Mouse (Mus musculus): Measurements from ENCODE around the gene Tas1r3. TPM values are rescaled to one million over a fixed set of nuclear protein-coding genes. Genes with fewer than 3 reads are reported as not detected.

The Tas1r3 gene
- polyA plus RNA-seq (2012; rRNA removed): 1.0 and 1.8 TPM in 2 replicates

GRCm38 (mm10) chr4:155863001-155863400, at the start of gene Tas1r3:
Gene Tas1r3 (minus strand): TSS chr4:155863362.
- H3K27me3 ChIP-seq (ENCODE audit: control insufficient read depth, insufficient read depth, low read length): no peaks in the 10 kb centered on the region
- H3K4me3 ChIP-seq (ENCODE audit: low read depth, low read length): no peak within 1 kb of the TSS
- H3K36me3 ChIP-seq (ENCODE audit: control insufficient read depth, insufficient read depth, low read length): peaks cover 35% of the 10 kb centered on the region
- 74% methylated on average over 5 of the region's 5 CpGs for WGBS
- H3K4me1 ChIP-seq (ENCODE audit: control insufficient read depth, insufficient read depth, insufficient read length, low read length): no peaks in the 10 kb centered on the region
- TF ChIP-seq CTCF (IDR thresholded peaks at IDR 0.05; ENCODE audit: extremely low read depth, insufficient read length, insufficient replicate concordance, low read depth, low read length) (no peak), POLR2A (IDR thresholded peaks at IDR 0.05; ENCODE audit: low read depth, low read length) (no peak)
- no peak within 1 kb of the TSS for H3K27ac ChIP-seq (ENCODE audit: insufficient read depth, low read depth, low read length)

GRCm38 (mm10) chr4:155908751-155909150, 45.6 kb upstream of the Tas1r3 start:
- no peaks in the 10 kb centered on the region for H3K4me1 ChIP-seq (ENCODE audit: control insufficient read depth, insufficient read depth, insufficient read length, low read length)
- H3K36me3 ChIP-seq (ENCODE audit: control insufficient read depth, insufficient read depth, low read length): peaks cover 3% of the 10 kb centered on the region
- 76% methylated on average over 4 of the region's 4 CpGs for WGBS
- no peaks in the 10 kb centered on the region for H3K27me3 ChIP-seq (ENCODE audit: control insufficient read depth, insufficient read depth, low read length)
- no peak overlapping the region for H3K4me3 ChIP-seq (ENCODE audit: low read depth, low read length)
- no peak for TF ChIP-seq CTCF (IDR thresholded peaks at IDR 0.05; ENCODE audit: extremely low read depth, insufficient read length, insufficient replicate concordance, low read depth, low read length)
- TF ChIP-seq POLR2A (IDR thresholded peaks at IDR 0.05; ENCODE audit: low read depth, low read length): no peak
- no peak overlapping the region for H3K27ac ChIP-seq (ENCODE audit: insufficient read depth, low read depth, low read length)

GRCm38 (mm10) chr4:155908281-155908680, 45.1 kb upstream of the Tas1r3 start:
- H3K27ac ChIP-seq (ENCODE audit: insufficient read depth, low read depth, low read length): no peak overlapping the region
- peaks cover 6% of the 10 kb centered on the region for H3K36me3 ChIP-seq (ENCODE audit: control insufficient read depth, insufficient read depth, low read length)
- H3K4me3 ChIP-seq (ENCODE audit: low read depth, low read length): no peak overlapping the region
- TF ChIP-seq POLR2A (IDR thresholded peaks at IDR 0.05; ENCODE audit: low read depth, low read length): no peak
- TF ChIP-seq CTCF (IDR thresholded peaks at IDR 0.05; ENCODE audit: extremely low read depth, insufficient read length, insufficient replicate concordance, low read depth, low read length): no peak
- H3K4me1 ChIP-seq (ENCODE audit: control insufficient read depth, insufficient read depth, insufficient read length, low read length): no peaks in the 10 kb centered on the region
- no peaks in the 10 kb centered on the region for H3K27me3 ChIP-seq (ENCODE audit: control insufficient read depth, insufficient read depth, low read length)
- WGBS: 71% methylated on average over 7 of the region's 7 CpGs

DNA sequence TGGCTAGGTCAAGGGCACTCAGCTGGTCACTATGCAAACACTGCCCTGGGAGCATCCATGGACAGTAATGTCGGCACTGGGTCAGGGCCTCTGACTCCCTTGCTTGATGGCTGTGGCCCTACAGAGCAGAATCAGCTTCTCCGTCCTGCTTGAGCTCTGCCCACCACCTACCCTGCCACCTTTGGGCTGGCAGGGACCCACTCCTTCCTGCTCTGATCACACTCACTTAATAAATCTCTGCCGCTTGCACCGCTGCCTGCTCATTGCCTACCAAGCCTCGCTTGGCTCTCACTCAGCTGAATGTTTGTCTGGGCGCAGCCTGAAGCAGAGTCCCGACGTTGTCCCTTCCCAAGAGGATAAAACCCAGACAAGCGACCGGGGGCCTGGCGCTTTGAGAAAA, 43.8 kb upstream of the Tas1r3 start:
- H3K27me3 ChIP-seq (ENCODE audit: control insufficient read depth, insufficient read depth, low read length): no peaks in the 10 kb centered on the region
- WGBS: 76% methylated on average over 11 of the region's 11 CpGs
- no peak overlapping the region for H3K4me3 ChIP-seq (ENCODE audit: low read depth, low read length)
- no peak overlapping the region for H3K27ac ChIP-seq (ENCODE audit: insufficient read depth, low read depth, low read length)
- TF ChIP-seq POLR2A (IDR thresholded peaks at IDR 0.05; ENCODE audit: low read depth, low read length) (no peak), CTCF (IDR thresholded peaks at IDR 0.05; ENCODE audit: extremely low read depth, insufficient read length, insufficient replicate concordance, low read depth, low read length) (no peak)
- H3K4me1 ChIP-seq (ENCODE audit: control insufficient read depth, insufficient read depth, insufficient read length, low read length): no peaks in the 10 kb centered on the region
- peaks cover 14% of the 10 kb centered on the region for H3K36me3 ChIP-seq (ENCODE audit: control insufficient read depth, insufficient read depth, low read length)

DNA sequence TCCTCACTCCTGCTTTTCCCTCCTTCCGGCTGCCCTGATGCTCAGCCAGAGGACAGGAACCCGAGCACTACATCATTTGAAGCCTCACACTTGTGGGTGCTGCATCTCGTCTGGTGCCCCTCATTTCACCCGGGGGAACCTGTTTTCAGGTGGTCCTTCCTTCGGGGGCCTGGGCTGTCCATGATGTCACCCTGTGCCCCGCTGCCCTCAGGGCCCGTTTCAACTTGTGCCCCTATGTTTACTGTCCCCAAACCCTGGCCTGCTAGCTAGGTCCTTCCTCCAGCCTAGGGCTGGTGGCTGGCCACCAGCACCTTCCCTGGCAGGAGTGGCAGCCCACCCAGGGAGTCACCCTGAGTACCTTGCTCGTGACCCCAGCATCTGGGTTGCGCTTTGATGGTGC, 43.0 kb upstream of the Tas1r3 start:
- Histone ChIP-seq H3K27me3 (ENCODE audit: control insufficient read depth, insufficient read depth, low read length) (no peaks in the 10 kb centered on the region), H3K4me1 (ENCODE audit: control insufficient read depth, insufficient read depth, insufficient read length, low read length) (no peaks in the 10 kb centered on the region), H3K27ac (ENCODE audit: insufficient read depth, low read depth, low read length) (no peak overlapping the region), H3K4me3 (ENCODE audit: low read depth, low read length) (no peak overlapping the region), H3K36me3 (ENCODE audit: control insufficient read depth, insufficient read depth, low read length) (peaks cover 17% of the 10 kb centered on the region)
- no peak for TF ChIP-seq POLR2A (IDR thresholded peaks at IDR 0.05; ENCODE audit: low read depth, low read length)
- 87% methylated on average over 9 of the region's 9 CpGs for WGBS

GRCm38 (mm10) chr4:155905634-155906033, 42.5 kb upstream of the Tas1r3 start:
- peaks cover 19% of the 10 kb centered on the region for H3K36me3 ChIP-seq (ENCODE audit: control insufficient read depth, insufficient read depth, low read length)
- H3K4me3 ChIP-seq (ENCODE audit: low read depth, low read length): no peak overlapping the region
- 91% methylated on average over 13 of the region's 13 CpGs for WGBS
- no peak overlapping the region for H3K27ac ChIP-seq (ENCODE audit: insufficient read depth, low read depth, low read length)
- no peak for TF ChIP-seq CTCF (IDR thresholded peaks at IDR 0.05; ENCODE audit: extremely low read depth, insufficient read length, insufficient replicate concordance, low read depth, low read length)
- TF ChIP-seq POLR2A (IDR thresholded peaks at IDR 0.05; ENCODE audit: low read depth, low read length): no peak
- H3K4me1 ChIP-seq (ENCODE audit: control insufficient read depth, insufficient read depth, insufficient read length, low read length): no peaks in the 10 kb centered on the region
- no peaks in the 10 kb centered on the region for H3K27me3 ChIP-seq (ENCODE audit: control insufficient read depth, insufficient read depth, low read length)

DNA sequence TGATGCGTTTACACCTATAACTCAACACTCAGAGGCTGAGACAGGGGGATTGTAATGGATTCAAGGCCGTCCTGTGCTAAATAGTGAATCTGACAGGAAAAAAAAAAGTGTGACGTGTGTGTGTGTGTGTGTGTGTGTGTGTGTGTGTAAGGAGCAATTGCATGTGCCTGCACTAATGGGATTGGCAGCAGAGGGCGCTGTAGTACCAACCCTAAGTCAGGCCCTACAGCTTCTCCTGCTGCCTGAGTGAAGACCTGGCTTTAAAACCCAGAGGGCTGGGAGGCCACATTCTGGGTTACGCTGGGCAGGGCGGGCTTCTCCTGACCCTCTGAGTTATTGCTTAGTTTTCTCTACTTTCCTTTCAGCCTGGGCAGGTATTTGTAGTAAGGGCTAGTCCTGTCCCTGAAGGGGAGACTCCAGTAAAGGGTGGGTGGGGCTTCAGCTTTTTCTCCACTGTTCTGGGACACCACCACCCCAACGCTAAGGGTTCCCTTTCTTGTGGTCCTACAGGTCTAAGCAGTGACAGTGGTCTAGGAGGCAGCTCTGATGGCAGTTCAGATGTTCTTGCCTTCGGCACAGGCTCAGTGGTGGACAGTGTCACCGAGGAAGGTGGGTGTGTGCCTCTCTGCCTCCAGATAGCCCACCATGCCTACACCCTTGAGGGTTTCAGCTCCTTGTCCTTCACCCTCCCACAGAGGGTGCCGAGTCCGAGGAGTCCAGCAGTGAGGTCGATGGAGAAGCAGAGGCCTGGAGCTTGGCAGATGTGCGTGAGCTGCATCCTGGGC, 41.3 kb upstream of the Tas1r3 start:
- no peak overlapping the region for H3K4me3 ChIP-seq (ENCODE audit: low read depth, low read length)
- 94% methylated on average over 13 of the region's 13 CpGs for WGBS
- TF ChIP-seq CTCF (IDR thresholded peaks at IDR 0.05; ENCODE audit: extremely low read depth, insufficient read length, insufficient replicate concordance, low read depth, low read length) (peak; percentile 27; the same call in 1 of the 2 replicates), POLR2A (IDR thresholded peaks at IDR 0.05; ENCODE audit: low read depth, low read length) (no peak)
- no peaks in the 10 kb centered on the region for H3K4me1 ChIP-seq (ENCODE audit: control insufficient read depth, insufficient read depth, insufficient read length, low read length)
- H3K27ac ChIP-seq (ENCODE audit: insufficient read depth, low read depth, low read length): no peak overlapping the region
- no peaks in the 10 kb centered on the region for H3K27me3 ChIP-seq (ENCODE audit: control insufficient read depth, insufficient read depth, low read length)
- H3K36me3 ChIP-seq (ENCODE audit: control insufficient read depth, insufficient read depth, low read length): peaks cover 21% of the 10 kb centered on the region
